Mouse (Mus musculus) liver, postnatal 0 days (tissue): ENCODE results near the gene Cldn4.

Experiments
- CTCF ChIP-seq: sonication (generic); IDR thresholded peaks from 2 replicates; pipeline ENCODE4 v1.5.1; 2016; ENCODE audit warnings: antibody characterized with exemption, low read depth
- EP300 ChIP-seq: IDR thresholded peaks from 2 replicates; pipeline ENCODE4 v1.6.1; 2016; ENCODE audit warnings: antibody characterized with exemption, low read depth, mild to moderate bottlenecking

- TF ChIP-seq EP300, result no peak
- no peak for TF ChIP-seq CTCF
Measured at GRCm38 (mm10) chr5:134934666-134935065, 12.1 kb downstream of the Cldn4 start.
